Mouse (Mus musculus) adrenal gland, postnatal 10 days (tissue): Measurements from ENCODE around the gene Nckap5. TPM values are rescaled to one million over a fixed set of nuclear protein-coding genes. Genes with fewer than 3 reads are reported as not detected.

Source experiments
- DNase-seq: peaks from one replicate; pipeline ENCODE4 v3.0.0; 2021; ENCODE audit warnings: mixed read lengths
- total RNA-seq, 2 experiments: library from RNA; stranded (reverse); gene quantifications; 2 replicates each; pipeline ENCODE4 v1.2.3; 2021

The Nckap5 gene
- total RNA-seq, 2 experiments from 2014 or later: 22.6 to 37.4 TPM

- DNase-seq: no peak
These were observed 360.6 kb downstream of the Nckap5 start for GRCm38 (mm10) chr1:126469818-126470544.

GRCm38 (mm10) chr1:126461527-126462354, 368.9 kb downstream of the Nckap5 start:
- DNase-seq: peak; percentile 12

DNA sequence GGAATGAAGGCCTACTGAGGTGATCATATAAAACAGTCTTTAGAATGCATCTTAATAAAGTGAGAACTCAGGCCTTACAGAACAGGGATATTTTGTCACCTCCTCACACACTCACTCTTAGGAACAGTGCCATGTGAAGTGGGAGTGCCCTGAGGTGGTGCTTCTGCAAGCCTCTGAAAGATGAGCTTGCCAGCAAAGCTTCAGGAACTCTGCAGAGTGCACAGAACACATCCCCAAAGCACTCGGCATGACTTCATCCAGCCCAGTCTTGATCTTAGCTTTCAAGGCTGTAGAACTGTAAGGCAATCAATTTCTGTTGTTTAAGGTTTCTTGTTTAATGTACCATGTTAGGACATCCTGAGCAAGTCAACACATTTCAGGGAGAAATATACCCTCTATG, 372.9 kb downstream of the Nckap5 start:
- DNase-seq: peak; percentile 18

GRCm38 (mm10) chr1:126454504-126455173, 376.0 kb downstream of the Nckap5 start:
- DNase-seq: no peak

DNA sequence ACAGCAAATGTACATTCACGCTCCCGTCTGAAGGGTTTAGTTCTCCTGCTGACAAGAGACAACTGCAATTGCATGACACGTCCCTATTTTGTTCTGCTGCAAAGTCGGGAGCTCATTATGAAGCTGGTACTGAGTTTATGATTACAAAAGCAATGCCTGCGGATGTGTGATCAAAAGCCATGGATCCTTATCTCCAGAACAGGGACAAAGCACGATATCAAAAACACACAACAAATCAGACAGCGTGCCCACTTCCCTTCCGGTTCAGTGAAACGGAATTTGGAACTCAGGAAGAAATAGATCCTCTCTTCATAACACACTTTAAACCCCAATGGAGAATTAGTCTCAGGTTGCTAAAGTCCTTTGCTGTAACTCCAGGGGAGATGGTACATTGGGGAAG, 379.1 kb downstream of the Nckap5 start:
- DNase-seq: no peak

DNA sequence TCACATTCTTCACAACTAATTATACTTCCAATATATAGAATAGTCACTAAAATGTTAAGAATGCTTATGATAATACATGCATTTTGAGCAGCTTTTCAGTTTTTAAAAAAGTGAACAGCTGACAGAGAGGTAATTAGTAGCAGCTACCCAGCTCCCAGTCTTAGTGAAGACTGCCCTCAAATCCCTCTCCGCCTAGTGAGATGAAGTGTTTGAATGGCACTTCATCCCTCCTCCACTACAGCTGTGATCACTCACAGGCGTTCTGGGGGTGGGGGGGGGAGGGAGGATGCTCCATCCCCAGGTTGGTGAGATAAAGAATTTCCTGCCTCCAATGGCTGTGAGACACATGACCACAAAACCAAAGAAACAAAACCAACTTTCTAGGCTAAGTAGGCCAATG, 381.2 kb downstream of the Nckap5 start:
- no peak for DNase-seq

GRCm38 (mm10) chr1:126443890-126444289, 386.7 kb downstream of the Nckap5 start:
- no peak for DNase-seq

DNA sequence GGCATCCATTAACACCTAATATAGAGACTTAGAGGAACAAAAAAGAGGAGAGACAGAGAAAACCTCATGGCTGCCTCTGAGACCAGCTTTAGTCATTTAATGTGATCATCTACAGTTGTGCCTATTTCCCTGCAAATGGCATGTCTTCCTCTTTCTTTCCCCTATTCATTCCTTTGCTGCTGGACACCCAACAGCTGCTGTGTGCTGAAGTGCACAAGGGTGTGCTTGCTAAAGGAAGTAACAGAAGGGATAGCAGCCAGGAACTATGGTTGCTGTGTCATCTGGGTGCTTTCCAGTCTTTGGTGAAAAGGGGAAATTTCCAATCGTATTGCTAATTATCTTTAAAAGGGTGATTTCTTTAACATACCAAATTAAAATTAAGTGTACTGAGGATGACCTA, 387.9 kb downstream of the Nckap5 start:
- no peak for DNase-seq

- no peak for DNase-seq
These were observed 392.5 kb downstream of the Nckap5 start for GRCm38 (mm10) chr1:126438000-126438572.

- no peak for DNase-seq
These were observed 393.5 kb downstream of the Nckap5 start for GRCm38 (mm10) chr1:126436937-126437667.

DNA sequence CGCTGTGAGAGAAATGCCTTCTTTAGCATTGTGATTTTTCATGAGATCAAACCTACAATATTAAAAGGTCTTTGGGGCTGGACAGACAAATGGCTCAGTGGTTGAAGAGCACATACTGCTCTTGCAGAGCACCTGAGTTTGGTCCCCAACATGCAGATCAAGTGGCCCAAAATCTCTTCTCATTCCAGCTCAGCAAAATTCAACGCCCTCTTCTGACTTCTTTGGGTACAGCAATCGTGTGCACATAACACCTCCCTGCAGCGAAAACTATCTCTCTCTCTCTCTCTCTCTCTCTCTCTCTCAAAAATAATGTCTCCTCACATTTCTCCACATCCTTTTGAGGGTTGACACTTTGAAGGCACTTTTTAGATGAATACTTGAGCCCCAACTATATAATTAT, 398.3 kb downstream of the Nckap5 start:
- DNase-seq: no peak

GRCm38 (mm10) chr1:126431594-126431993, 399.0 kb downstream of the Nckap5 start:
- peak; percentile 49 for DNase-seq

DNA sequence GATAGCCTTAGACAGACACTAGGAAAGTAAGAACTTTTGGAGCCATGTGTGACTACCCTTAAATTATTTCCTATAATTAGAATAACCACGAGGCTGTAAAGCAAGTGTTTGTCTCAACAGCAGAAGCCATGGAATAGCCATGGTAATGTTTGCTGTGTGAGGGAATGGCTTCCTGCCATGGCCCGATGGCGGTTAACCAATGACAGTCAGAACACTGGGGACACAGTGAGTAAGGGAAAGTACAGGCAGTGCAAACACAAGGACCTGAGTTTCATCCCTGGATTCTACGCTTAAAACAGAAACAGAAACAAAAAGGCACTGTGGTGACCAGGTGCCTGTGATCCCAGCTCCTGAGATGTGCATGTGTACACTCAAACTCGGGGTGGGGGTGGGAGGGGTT, 419.2 kb downstream of the Nckap5 start:
- DNase-seq: no peak

GRCm38 (mm10) chr1:126407886-126408285, 422.7 kb downstream of the Nckap5 start:
- peak; percentile 79 for DNase-seq

DNA sequence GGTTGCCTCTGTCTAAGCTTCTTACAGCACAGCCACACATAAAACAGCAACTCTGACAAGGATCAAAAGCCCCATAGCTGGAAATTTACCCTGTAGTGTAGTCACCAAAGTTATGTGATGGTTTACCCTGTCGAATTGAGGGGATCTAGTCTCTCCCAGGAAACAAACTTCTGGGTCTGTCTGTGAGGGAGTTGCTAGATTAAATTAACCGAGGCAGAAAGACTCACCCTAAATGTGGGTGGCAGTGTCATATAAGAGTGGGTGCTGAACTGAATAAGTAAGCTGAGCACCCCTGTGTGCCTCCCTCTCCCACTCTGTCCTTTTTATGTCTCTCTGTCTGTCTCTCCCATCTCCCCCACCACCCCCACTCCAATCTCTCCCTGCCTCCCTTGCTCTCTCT, 425.1 kb downstream of the Nckap5 start:
- DNase-seq: no peak

DNA sequence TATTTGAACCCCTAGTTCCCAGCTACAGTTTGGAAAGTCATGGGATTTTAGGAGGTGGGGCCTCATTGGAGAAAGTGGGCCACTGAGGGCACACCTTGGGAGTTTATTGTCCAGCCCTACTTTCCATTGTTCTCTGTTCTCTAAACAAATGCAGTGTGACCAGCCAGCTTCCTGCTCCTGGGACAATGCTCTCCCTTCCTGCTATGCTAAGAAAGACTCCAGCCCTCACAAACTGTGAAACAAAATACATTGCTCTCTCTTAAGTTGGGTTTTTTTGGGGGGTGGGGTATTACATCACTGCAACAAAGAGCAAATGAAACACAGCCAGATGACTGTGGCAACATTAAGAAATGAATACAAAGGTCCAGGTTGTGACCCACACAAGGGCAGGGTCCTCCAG, 426.6 kb downstream of the Nckap5 start:
- no peak for DNase-seq

DNA sequence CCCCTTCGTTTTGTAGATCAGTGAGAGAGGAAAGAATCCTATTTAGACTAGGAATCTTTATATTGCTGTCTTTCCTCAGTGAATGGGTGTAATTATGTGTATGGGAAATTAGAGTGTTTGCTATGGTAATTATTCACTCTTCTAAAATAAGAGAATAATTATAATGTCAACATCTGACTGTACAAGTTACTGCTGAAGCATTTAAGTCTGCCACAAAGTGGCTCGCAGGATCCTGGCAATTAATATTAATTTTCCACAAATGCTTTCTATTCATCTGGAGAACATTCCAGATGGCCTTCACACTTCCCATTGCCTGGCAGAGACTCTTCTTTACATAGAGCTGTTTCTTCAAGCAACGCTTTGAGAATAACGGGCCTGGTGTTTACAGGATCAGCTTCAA, 439.4 kb downstream of the Nckap5 start:
- no peak for DNase-seq

GRCm38 (mm10) chr1:126377339-126377980, 453.1 kb downstream of the Nckap5 start:
- DNase-seq: no peak

DNA sequence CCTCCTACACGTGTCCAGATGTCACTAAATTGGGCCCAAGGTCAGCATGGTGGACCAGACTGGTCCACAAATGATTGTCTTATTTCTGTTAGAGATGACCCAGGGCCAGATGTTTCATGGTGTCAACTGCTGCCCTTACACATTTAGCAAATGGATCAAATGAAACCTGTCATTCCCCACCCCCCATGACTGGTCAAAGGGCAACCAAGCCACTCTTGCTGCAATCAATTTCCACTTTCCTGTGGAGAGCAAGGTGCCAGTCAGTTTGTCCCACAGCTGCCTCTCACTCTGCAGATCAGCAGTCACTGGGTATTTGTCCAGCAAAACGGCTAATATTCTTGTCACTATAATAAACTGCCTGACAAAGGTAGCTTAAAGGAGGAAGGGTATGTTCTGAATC, 463.9 kb downstream of the Nckap5 start:
- no peak for DNase-seq

GRCm38 (mm10) chr1:126364556-126364955, 466.0 kb downstream of the Nckap5 start:
- DNase-seq: peak; percentile 37

DNA sequence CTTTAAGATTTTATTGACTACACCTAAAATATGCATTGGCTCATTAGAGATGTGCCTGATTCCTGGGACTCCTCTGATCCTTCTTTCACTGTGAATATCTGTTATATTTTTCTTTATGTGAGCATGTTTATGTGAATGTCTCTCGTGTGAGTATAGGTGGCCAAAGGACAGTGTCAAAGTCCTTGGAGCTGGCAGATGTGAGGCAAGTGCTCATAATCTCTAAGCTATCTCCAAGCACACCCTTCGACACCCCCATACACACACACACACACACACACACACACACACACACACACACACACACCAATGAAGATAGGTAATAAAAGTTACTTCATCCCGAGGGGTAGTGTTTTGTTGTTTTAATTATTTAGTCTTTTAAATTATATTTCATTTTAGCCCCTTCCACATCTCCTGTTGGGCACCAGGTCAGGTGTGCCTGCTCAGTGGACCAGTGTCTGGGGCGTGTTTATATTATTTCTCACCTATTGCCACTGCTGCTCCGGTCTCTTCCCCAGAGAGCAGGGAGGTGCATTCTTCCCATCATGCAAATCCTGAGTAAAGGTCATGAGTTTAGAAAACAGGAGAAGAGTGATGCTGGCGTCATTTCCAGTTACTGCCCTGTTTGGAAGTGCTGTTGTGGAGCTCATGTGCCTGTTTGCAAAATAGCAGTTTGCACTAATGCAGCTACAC, 469.9 kb downstream of the Nckap5 start:
- no peak for DNase-seq
